Mouse (Mus musculus) granulocyte monocyte progenitor cell, adult 5-6 weeks (primary cell): ENCODE measurements at regions not wholly inside any gene's neighbourhood (a gene's known extent, or its start where the extent isn't known, plus 50 kb on each side); places are given as distances from the start of the nearest gene placed in this dataset.
A peak's percentile ranks its signal among the peaks of the same experiment; 100 is the strongest.

Experiments
- ATAC-seq: replicated peaks from 2 replicates; pipeline ENCODE4 v1.8.0; 2016; ENCODE audit warnings: mild to moderate bottlenecking, moderate TSS enrichment, inconsistent platforms; ENCODE audit not compliant: poor library complexity, severe bottlenecking

DNA sequence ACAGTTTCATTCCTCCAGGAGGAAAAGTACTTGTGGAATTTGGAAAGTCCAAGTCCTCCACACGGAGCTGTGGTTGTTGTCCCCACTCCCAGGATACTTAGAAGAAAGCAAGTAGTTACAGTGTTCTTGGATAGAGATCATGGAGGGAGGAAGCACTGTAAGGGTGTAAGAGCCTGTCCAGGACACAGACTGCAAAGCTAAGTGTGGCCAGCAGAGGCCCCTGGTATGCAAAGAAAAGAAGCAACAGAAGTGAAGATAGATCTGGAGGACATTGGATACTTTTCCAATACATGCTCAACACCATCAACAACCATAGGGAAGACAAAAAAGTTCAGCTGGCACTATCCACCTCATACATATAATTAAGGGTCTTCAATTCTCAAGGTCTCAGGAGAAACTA is 197.4 kb downstream of the Meis1 start:
- peak; percentile 79 for ATAC-seq

DNA sequence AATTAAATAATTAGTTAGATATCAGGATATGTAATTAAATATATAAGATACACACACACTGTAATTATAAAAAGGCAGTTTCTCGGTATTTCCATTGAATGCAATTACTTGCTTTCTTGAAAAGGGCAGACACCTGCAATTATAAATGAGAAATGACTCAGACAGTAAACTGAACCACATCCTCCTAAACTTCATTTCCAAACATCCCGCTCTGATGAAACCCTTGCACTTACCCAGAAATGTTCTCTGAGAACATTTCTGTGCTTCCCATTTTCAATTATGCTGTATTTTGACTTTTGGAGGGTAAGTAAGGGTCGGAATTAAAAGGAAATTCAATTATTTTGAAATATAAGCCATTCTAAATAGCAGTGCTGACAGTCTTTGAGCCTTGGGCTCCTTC is 204.7 kb downstream of the Meis1 start:
- ATAC-seq: peak; percentile 83

DNA sequence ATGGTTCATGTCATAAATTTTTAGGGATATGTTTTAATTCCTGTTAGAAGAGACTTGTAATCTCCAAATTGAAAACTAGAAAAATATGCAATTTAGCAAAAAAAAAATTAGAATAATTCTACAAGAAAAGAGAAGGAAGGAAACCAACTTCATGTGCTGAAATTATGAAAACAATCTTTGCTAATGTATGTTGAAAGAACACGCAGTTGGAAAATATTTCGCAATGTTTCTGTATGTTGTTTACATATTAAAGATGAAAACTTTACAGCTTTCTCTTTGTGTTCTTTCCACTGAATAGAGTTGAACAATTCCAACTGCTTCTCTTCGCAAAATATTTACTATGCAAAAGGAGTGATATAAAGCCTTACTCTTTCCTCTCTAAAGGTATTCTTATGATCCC is 251.3 kb downstream of the Meis1 start:
- peak; percentile 62; the same call in 1 of the 2 replicates for ATAC-seq

DNA sequence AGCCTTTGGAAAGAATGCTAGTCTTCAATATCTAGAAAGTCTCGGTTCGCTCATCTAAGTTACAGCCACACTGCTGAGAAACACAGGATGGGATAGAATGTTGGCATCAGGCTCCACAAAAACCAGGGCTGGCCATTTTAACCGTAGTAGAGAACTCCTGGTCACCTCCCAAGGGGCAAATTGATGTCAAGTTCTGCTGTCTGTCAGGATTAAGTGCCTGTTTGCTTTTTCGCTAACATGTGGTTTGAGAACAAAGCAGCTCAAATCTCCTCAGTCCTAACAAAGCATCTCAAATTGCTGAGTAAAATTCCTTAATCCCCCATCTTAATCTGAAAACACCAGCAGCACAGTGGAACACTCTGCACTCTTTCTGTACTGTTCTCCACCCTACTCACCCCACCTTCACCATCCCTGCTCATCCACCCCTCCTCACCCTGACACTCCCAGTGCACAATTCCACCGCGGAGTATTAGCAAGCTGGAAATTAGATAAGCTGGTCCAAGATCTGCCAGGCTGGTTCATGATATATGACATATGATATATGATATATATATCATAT is 252.2 kb downstream of the Meis1 start:
- no peak for ATAC-seq

DNA sequence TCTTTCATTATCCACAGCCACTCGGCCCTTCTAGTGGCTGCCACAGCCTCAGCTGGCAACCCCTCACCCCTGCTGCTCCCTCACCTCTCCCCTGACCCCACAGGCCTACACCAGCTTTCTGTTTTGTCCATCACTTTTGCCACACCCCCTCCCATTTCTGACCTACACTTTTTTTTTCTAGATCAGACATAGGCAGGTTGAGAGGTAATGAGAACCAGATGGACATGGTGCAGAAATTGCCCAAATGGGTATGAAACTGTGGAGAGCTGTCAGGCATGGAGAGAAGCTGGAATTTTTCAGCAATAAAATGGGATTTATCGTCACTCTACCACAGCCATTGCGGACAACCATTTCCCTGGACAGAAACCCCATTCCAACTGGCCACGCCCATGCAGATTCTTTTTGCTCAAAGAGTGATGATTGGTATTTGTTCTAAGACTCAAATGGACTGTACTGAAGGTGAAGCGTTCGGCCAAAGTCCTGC is 260.2 kb downstream of the Meis1 start:
- no peak for ATAC-seq

DNA sequence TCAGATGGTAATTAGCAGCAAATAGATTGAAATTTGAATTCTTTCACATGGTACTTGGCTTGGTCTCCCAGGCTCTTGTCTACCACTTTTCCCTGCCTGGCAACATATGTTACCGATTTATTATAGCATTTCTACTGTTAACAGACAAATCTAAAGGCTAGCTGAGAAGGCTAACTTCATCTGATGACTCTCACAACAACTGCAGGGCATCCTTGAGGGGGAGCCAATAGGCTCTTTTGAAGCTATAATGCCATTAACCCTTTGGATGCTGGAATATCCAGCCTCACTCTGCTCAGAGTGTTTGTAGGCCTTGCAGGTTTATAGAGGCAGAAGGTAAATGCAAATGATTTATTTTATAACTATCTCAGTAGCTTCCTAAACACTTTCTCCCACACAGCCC is 262.2 kb downstream of the Meis1 start:
- no peak for ATAC-seq

DNA sequence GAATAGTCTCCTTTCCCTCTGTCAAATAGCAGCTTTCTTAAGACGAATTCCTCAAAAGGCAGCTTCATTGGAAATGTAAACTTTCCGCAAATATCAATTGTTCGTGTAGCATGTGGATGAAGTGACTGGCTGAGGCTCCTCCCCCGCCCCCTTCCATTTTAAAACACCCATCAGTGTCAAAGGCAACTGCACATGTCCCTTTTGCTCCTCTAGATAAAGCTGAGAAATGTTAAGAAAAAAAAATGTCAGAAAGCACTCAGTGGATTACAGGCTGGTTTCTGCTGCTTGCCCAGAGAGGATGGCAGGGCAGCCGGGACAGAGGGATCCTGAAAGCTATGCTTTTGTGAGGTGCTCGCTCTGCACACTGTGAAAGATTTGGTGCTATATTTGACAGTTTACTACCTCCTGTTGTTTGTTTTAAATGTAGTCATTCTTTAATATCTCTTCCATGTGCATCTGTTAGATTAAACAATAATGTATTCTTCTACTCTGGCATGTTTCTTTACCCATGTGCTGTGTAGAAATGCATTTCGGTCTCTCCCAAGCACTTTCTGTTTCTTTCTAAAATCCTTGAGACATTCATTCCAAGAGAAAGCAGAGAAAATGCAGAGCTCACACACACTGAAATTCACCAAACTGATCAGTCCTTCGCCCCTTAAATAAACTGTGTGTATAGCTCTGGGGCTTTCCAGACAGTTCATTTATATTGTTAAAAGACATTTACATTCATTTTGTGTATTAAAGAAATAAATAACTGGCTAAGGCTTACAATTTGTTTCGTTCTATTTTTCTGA is 263.9 kb downstream of the Meis1 start:
- ATAC-seq: no peak

DNA sequence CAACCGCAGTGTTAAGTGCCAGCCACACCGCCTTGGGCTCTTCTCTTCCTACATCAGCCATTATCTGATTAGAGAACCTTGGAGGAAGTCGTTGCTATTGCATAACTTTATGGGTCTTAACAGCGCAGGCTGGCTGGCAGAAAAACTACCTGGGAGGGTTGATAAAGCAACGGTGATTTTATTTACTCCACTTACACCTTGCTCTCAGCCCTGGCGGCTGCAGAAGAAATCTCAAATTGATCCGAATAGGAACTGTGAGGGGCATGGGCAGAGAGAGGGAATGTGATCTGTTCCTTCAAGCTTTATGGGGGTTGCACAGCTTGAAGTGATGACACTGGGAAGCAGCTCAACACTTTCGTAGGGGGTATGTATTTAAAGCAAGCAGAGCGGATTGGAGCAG is 264.9 kb downstream of the Meis1 start:
- ATAC-seq: peak; percentile 88

DNA sequence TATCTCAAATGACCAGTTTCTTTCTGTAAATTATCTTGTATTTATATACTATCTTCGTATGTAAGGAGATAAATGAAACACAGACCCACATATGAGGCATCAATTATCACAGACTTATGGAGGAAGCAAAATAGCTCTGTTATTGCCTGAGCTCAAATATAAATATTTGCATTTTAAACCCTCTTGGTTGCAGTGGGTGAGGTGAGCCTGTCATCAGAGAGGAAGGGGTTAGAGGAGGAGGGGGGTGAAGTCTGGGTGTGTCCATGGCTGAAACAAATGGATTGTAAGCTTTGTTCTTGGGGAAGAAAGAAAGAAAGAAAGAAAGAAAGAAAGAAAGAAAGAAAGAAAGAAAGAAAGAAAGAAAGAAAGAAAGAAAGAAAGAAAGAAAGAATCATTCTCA is 265.5 kb downstream of the Meis1 start:
- no peak for ATAC-seq

DNA sequence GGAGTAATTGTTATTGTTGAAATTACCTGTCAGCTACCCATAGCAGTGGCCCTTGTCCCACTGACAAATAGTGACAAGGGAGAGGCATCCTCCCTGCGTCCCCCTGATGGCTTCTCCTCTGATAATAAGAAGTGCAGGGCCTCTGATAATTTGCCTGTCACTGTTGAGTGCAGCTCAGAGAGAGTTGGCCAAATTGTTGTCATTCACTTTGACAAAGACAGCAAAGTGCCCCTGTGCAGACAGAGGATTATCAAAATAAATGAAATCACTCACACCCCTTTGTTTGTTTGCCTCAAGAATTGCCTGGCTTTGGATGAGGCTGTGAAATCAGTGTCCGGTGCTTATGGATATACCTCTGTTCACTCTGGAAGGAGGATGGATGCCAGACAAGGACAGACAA is 266.3 kb downstream of the Meis1 start:
- no peak for ATAC-seq

DNA sequence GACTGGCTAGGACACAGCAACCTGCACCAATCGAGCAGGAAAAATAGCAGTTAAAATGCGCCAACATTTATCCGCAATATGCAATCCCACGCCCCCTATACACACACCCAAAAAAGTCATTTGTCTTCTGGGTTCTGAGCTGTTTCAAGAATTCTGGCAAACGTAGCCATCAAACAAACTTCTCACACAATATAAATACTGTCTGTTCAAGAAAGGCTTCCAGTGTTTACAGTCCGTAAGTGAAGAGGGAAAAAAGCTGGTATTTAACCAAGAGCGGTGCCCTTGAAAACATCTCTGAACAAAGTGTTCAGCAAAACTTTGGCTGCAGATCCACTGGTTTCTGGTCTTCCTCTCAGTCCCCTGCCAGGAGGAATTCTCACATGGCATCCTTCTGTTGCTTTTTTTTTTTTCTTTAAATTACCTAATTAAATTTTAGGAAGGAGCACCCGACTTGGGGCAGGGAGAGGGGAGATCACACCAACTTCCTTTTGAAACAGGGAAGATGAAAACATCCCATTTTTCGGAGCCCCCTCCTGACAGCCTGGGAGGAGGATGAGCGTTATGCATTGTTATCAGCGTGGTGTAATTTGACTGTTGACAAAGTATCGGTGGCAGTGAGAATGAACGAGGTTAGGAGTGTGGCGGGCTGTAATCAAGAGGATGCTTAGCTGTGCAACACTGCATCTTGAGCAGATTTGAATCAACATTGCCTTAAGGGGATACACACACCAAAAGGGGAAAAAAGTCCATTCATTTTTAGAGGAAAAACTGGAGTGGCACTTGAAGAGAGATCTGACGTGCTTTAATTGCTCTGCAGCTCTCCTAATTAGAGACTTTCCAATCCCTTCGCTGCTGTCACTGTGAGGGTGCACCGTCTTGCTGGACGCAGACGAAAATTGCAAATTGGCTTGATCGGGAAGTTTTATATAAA is 267.6 kb downstream of the Meis1 start:
- no peak for ATAC-seq

DNA sequence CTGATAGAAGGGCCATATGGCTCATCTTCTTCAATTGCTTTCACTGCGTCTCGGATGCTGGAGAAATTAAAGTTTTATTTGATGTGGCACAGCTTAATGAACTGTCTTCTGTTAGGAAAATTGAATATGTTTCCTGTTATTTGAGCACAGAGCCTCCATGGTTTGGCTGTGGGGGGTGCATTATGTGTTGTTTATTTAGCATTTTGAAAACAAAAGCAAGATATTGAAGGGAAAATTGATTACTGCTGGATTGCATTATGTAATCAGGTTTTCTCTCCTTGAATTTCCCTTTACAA is 268.8 kb downstream of the Meis1 start:
- no peak for ATAC-seq

DNA sequence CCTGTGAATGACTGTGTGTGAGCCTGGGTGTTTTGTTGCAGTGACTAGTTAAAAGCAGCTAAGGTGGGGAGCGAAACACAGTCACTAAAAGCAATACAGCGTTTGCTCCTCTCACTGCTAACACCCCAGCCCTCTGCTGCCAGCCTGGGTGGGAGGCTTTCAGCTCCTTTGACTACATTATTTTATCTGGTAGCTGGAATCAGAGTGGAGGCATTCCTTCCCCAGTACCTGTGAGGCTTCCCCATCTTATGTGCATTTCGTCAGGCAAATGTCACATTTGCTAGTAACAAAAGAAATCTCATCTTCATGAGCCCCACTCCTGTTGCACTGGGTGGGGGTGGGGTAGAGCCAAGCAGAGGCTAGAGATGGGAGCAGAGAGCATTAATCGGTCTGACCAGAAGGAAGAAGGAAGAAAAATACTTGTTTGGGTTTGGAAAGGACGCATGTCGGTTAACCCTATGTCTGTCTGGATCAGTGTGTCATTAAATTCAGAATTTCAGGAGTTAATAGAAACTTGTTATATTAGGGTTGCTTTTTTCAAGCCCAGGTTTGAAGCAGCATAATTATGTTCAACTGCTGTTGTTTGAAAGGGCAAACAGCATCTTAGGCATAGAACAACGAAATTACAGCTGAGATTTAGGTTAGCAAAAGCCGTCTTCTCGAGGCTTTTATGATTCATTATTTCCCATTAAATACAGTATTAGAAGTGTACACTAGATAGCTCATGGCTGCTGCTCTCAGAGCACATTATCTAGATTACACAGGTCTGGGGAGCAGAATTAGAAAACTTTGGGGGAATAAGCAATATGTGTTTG is 269.3 kb downstream of the Meis1 start:
- ATAC-seq: no peak

DNA sequence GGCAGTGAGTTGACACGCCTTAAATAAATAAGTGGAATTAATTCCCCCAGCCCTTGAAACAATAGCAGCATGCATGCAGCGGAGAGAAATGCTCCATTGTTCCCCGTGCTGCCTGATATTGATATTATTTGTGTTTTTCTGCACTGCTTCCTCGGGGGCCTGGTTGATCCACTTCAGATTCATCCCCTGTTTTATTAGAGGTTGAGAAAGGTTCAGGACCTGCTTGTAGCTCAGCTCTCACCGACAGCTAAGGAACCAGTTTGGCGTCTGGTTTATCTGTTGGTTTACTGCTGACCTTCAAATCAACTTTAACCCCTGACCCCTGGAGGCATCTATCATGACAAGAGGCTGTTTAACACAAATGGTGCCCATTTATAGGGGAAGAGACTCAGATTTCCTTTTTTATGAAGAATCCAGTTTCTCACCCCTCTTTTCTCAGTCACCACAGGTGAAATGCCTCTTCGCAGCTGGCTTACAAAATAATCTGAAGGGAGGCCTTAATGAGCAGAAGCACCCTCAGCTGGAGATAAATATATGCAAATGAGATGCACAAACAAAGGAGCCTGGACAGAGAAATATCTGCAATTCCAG is 270.8 kb downstream of the Meis1 start:
- ATAC-seq: no peak

DNA sequence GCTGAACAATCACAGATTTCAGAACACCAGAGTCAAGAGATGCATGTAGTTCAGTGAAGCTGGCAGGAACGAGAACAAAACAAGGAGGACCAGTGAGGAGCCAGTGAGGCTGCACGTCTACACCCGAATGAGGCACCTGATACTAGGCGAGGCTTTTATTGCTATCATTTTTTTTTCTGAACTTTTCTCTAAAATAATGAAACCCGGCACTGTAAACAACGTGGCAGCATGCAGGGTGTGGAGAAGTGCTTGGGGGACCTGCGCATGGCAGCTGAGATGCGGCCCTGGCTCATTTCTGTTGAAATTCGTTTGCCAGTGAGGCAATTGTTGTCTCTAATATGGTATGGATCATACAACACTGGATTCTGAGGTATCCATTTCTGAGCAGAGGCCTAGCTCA is 271.4 kb downstream of the Meis1 start:
- ATAC-seq: no peak

DNA sequence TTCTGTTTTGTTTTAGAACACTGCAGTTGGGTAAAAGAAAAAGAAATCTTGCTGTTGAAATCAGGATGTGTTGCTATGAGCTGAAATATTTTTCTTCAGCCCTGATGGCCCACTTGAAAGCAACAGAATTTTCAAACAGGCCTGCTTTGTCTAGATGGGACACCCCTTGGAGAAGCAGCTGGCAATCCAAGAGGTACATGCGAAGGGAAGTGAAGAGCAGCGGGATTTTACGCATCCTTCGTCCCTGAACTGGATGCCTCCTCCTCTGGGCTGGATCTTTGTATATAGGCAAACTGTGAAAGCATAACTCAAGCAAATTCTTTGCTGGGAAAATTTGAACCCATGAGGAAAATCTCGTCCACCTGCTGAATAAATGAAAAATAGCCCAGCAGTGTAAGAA is 272.3 kb downstream of the Meis1 start:
- no peak for ATAC-seq

DNA sequence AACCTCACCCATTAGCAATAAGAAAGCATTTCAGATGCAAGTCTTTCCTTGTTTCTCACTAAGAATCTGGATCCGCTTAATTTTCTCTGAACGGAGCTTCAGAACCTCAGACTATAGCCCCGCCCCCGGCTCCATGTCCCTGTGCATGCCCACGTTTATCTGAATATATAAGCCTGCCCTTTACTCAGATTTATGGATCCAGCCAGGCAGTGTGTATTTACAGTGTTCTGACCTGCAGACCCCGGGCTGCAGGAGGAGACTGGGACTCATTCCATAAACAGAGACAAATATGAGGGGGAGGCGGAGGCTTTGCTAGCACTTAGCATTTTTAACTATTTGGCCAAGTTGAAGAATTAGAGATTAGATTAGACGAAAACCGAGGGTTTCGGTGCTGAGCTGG is 272.9 kb downstream of the Meis1 start:
- no peak for ATAC-seq

DNA sequence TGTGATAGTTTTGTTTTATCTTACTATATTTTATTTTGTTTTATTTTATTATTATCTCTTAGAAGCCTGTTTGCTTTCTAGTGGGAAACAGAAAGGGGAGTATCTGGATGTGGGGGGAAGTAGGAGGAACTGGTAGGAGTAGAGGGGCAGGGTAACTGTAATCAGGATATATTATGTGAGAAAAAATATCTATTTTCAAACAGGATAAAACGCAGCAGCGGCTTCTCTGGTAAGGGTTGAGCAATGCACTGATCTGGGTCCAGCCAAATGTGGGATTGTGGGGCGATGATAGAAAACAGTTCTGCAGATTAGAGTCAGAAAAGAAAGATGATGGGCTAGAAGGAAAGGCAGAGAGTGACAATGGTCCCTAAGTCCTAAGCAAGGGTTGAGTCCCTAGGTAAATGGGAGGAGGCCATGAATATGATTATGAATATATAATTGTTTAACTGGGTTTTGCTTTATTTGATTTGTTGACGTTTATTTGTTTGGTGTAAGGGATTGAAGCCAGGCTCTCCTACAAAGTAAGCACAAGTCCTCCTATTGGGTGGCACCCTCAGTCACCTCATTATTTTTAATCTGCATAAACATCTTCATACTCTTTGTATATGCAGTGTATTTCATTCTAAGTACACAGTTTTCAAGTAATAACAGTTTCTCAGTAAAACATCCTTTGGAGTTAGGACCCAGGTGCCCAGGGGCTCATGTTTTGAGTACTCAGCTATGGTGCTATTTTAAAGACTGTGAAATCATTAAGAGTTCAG is 283.7 kb downstream of the Meis1 start:
- no peak for ATAC-seq

DNA sequence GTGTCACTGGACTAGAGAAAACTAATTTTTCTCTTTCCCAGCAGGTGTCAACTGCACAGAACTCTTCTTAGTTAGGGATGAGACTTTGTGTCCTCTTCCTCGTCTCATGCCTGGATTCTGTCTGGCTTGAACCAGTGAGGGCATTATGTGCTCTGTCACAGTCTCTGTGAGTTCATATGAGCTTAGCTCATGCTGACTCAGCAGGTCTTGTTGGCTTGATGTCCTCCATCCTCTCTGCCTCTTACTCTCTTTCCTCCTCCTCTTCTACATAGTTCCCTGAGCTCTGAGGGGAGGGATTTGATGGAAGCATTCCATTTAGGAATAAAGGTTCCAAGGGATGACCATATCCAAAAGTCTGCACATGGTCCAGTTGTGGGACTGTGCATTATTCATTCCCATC is 284.7 kb downstream of the Meis1 start:
- no peak for ATAC-seq
